Mouse (Mus musculus) B cell, adult 2 months (primary cell): Measurements from ENCODE around the gene Pla2g2c.

Source experiments
- DNase-seq, 2 experiments: peaks; one replicate each; pipeline ENCODE4 v3.0.0; 2022

Gene Pla2g2c

DNA sequence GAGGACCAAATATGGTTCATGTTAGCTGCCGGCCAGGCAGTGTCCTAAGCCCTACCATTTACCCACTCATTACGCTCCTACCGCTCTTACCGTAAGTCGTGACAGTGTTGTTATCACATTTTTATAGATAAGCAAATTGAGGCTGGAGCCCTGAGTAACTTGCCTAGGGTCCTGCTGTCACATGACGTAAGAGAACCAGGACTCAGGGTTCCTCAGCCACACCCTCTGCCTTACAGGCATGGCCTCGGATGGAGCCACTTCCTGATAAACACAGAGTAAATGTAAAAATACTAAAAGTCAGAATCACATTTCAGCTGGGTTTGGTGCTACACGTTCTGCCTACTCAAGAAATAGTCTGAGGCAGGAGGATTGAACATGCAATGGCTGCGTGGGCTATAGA, 29.8 kb downstream of the Pla2g2c start:
- no peak for DNase-seq

DNA sequence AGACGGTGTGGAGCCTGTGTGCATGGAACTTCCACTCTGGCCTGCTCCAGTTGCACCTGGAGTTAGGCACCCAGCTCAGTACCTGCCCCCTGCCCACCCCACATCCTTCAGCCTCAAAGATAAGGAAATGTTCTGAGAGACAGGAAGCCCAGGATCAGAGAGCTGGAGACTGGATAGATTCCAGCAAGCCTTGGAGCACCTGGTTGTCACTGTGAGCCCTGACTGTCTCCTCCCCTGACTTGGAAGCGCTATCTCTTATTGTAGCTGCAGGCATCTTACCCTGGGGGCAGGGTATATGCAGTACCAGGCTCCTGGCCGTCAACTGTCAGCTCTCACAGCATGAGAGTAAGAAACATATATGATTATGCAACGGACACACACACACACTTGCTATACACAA, 30.8 kb downstream of the Pla2g2c start:
- DNase-seq = no peak

DNA sequence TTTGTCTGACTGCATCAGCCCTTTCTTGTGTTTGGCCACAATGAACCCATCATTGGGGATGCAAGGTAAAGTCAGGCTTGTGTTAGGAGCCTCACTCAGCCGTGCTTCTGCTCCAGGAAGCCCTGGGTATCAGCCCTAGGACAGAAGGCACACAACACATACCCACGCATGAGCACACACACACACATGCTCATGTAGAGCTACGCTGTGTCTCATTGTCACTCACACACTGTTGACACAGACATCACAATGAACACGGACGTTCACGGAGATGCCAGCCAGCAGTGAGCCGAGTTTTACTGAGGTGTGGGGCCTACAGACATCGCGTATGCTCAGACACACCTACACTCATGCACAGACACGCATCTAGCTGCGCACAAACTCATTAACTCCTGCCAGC, 31.4 kb downstream of the Pla2g2c start:
- DNase-seq = no peak

DNA sequence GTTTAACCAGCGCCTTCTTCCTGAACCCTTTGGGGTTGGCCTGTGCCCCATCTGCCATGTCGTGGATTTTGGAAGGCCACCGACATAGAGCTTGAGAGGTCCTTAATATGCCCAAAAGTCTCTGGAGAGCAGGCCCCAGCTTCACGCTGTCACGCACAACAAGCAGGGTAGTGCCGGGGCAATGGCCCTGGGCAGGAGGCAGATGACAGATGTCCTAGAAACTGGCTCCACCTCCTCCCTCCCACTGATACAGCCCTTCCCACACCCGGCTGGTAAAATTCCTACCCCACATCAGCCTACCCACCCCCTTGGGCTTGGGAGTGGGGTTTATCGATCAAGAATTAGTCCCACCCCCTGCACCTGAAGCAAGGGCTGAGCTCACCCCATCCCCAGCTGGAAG, 32.8 kb downstream of the Pla2g2c start, which contains the start of gene Pla2g2f:
Gene Pla2g2f (minus strand): TSS at position 211 of the 400 bp plus-strand sequence.
- DNase-seq = no peak

DNA sequence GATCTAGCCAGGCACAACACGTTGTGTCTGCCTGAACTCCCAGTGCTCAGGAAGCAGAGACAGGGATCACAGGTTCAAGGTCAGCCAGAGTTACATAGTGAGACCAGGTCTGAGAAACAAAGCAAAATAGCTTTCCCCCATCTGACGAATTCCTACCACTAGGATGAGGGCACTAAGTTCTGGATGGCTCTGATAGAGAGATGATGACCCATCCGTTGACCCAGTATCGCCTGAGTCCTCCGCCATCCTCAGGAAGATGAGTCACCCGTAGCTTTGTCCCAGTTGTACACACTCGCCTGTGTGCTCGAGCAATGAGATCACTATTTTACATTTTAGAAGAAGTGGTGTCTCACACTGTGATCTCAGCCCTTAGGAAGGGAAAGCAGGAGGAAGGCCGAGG, 37.7 kb downstream of the Pla2g2c start:
- no peak for DNase-seq

DNA sequence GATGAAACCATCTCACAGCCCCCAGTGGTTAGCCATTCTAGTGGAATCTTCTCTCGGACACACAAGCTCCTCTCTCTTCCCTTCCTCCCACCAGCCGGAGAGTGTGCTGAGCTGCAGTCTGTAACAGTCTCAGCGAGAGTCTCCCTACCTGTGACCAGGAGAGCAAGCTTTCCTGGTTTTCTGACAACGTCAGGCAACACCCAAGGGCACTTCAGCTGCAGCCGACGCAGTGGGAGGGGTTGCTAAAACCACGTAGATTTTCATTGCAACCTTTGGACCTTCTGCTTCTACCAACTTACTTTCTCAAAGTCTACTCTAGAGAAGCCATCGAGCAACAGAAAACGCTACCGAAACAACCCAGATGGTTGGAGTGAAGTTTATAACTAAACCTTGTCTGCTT, 47.4 kb downstream of the Pla2g2c start:
- DNase-seq = no peak

DNA sequence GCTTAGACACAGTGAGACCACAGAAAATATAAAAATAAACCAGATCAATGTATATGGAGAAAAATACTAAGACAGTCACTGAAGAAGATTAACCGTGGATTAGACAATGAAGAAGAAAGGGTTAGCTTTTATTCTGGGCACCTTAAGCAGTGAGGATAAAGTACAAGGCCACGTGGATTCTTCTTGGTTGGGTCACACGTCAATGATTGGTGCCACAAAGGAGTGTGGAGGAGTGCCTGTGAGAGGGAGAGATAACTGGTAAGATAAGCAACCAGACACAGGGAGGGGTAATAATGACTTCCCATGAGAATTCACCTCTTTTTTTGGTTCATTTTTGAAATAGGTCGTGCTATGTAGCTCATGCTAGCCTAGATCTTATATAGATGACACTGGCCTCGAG, 47.8 kb downstream of the Pla2g2c start:
- no peak for DNase-seq

DNA sequence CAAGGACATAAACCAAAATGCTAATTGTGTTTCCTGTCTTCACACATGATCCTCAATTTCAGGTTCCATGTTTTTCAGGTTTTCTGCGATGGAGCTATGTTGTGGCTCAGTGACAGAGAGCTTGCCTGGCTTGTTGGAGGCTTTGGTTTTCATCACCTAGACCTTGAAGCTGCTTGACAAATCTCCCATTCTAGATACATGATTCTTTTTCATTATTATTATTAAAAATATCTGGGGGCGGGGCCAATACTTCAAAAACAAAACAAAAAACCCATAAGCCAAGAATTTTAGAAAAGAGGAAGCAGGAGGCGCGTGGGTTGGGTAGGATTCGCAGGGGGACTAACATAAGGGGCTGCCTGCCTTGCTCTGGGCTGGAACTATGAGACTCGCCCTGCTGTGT, 50.8 kb downstream of the Pla2g2c start, which contains the start of gene Pla2g2d:
Gene Pla2g2d (plus strand): TSS at position 301 of the 400 bp plus-strand sequence.
- DNase-seq = no peak

DNA sequence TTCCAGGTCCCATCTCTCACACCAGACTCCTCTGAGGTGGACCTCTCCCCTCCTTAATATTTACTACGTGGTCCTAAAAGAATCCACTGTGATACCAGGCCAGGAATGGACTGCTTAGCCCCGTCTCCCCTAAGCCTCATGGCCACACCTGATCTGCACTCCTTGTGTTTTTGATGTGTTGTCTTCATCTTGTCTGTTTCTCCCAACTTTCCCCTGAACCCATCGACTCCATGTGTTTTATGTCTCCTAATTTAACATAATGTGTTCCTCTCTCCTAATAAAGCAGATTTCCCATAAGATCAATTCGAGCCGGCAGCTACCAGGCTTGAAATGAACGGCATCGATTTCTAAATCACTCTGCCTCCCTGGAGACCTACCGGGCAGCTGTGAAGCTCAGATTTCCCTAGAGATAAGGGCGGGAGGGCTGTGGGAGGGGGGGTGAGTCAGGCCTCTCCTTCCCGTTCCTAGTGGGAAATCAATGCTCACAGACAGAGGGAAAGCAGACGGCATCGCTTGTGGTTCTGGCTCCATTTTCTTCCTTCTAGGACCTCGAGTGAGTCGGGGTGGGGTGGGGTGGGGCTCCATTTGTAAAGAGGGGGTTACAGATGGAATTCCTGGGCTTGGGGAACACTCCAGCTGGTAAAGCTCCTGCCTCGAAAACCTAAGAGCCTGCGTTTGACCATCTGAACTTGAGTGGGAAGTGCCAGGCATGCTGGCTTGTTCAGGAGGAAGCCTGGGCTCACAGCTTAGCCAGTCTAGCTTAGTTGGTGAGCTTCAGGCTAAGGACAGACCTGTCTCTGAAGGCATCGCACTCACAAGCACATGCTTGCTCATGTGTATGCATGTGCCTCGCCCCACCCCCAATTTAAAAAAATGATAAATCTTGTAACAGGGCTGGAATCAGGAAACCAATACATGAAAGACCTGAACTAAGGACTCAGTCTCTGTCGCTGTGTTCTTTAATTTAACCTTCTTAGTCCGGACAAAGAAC, 53.1 kb downstream of the Pla2g2c start:
- no peak for DNase-seq

DNA sequence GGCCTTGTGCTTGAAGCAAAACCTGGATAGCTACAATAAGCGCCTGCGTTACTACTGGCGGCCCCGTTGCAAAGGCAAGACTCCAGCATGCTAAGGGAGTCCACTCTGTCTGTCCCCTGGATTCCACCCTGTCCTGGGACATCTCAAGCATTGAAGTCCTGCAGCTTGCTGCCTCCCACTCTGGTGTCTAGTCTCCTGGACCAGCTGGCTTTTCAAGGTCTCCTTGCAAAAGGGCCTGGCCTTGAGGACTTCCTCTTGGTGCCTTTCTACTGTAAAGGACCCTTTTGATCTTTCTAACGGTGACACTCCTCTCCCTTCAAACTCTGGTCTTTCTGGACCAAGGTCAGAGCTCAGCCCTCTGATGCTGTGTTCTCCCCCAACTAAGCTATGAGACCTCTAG, 55.7 kb downstream of the Pla2g2c start:
- no peak for DNase-seq

DNA sequence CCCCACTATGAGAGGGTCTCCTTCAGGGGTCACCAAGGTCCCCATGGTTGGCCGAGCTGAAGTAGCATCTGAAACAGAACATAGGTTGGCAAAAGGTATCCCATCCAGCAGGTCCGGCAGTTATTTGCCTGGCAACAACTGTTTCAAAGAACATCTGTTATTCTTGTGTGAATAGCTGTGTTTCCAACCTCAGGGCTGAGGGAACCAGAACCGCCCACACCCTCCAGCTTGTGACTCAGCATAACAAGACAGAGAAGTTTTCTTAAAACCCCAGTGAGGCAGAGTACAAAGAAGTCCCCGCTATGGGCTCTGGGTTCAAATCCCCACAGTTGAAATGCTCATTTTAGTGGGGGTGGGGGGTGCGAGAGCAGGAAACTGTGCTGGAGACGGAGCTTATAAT, 57.5 kb downstream of the Pla2g2c start:
- DNase-seq = no peak

DNA sequence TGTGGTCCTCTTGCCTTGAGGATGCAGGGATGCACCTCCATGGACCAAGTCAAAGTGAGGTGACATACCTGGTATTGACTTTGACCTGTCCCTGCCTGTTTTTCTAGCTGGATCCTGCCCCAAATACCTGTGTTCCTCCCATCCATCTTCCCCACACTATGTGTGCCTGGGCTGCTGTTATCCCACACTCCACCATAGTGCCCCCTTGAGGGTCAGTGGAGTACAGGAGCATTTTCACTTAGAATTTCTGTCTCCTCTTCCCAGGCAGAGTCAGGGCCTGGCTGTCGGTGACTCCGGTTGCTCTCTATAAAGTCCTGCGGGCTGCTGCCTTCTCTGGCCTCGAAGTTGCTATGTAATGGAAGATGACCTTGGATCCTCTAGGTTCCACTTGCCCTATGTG, 61.1 kb downstream of the Pla2g2c start:
- no peak for DNase-seq

DNA sequence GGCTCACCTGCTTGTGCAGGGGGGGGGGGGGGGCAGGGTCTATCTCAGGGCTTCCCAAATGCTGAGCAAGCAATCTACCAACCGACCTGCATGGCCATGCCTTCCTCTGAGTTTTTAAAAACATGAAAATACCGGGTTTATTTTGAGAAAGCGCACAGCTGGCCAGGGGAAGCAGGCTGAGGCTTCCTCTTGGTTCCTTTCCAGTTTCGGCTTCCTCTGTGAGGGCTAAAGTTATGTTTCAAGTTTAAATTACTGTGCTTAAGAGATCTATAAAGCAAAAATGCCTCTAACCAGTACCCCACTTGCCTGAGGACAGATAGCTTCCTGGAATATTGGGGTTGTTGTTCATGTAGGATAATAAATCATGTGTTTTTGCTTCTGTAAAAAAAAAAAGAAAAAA, 61.5 kb downstream of the Pla2g2c start:
- DNase-seq = no peak

DNA sequence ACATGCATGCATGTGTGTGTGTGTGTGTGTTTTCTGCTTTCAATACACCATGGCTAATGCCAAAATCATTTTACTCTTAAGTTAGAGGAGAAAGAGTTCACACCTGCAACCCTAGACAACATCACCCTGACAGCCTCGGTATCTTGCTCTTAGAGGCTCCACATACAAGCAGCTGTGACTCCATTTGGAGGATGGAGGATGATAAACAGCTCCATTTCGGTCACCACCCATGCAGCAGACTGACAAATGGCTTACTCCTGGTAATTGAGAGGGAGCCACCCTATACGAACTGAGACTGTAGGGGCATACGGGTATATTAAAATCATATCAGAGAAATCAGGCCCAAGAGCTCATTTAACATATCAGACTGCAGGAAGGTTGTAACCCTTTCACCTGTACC, 63.8 kb downstream of the Pla2g2c start:
- no peak for DNase-seq

DNA sequence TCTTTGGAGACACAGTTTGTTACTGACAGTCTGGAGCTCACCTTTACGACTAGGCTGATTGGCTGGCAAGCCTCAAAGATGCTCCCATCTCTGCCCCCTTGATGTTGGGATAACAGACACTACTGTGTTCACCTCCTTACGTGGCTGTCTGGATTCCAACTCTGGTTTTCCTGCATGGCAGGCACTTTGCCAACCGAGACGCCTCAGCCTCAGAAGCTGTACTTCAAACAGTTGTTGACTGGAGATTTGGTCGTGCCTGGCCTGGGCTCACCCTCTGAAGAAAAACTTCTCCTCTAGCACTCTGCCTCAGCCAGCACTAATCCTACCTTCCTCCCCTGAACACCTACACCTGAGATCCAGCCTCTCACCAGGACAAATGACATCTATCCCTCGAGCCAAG, 66.9 kb downstream of the Pla2g2c start:
- no peak for DNase-seq

DNA sequence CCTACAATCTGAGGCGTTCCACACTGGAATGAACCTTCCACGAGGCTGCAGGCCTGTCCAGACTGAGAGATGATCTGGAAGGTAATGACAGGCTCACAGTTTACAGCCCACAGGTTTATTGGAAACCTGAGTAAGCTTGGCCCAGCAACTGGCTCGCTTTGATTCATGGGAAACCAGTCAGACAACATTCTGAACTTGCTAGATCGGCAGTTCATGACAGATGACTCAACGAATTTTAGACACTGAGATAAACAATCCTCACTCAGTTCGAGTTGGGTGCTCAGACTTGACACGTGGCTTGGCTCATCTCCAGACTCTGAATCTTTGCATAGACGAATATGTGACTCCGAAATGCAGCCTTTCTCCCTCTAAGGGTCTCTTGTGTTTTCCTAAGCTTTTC, 68.0 kb downstream of the Pla2g2c start:
- DNase-seq = no peak

DNA sequence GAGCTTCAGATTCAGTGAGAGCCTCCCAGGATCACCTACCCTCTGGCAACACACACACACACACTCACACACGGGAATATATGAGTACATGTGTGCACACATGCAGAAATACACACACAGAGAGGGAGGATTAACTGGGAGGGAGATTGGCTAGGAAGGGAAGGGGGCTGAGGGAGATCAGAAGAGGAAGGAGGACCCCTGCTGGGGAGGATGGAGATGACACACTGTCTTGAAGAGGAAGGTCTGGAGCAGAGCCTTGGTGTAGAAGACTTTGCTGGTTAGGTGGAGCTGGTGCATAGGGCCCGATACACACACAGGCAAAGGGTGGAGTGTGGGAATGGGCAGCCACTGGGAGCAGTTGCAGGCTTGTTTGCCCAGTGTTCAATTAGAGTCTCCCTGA, 68.7 kb downstream of the Pla2g2c start:
- no peak for DNase-seq

DNA sequence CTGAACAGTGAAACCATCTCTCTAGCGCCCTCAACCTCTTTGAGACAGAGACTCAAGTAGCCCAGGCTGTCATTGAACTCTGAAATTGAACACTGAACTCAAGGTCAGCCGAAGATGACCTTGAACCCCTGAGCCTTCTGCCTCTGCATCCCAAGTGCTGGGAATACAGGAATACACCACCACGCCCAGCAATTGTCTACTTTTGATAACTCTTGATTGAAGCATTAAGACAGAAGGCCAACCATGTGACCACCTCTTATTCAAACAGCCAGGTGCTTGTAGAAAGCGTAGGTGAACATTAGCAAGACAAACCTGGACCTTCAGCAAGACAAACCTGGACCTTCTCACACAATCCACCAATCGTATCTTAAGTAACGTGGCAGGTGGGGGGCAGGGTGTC, 69.8 kb downstream of the Pla2g2c start:
- no peak for DNase-seq
